Mouse (Mus musculus) right cerebral cortex, postnatal 36 days (tissue): ENCODE measurements around the gene Mgat4b.
A peak's percentile ranks its signal among the peaks of the same experiment; 100 is the strongest.

Experiments used
- DNase-seq, 2 experiments: peaks; one replicate each; pipeline ENCODE4 v3.0.0; 2022; ENCODE audit warnings: low spot score in 2 of 2, mixed read lengths in 1 of 2

Mgat4b gene

GRCm38 (mm10) chr11:50224671-50225530 lies 14.2 kb downstream of the Mgat4b start:
- peak; percentile 77 to 78 for DNase-seq

- DNase-seq: no peak
Measured at GRCm38 (mm10) chr11:50225611-50226378, 15.1 kb downstream of the Mgat4b start.

DNA sequence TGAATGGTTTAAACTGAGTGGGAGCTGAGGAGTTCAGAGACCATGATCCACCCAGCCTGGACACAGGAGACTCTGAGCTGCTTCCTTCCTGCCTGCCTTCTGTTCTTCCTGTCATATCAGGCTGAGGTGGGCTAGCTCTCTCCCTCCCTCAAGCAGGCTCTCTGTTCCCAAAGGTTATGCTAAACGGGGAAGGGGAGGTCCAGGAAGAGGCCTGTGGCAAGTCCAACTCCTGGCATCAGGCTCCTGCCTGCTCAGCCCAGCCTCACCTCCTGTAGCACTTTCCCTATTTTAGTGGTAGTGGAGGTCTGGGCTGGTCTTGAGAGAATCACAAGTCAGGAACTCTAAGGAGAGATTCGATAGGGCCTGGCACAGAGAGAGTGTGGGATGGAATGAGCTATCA lies 15.7 kb downstream of the Mgat4b start:
- no peak for DNase-seq

DNA sequence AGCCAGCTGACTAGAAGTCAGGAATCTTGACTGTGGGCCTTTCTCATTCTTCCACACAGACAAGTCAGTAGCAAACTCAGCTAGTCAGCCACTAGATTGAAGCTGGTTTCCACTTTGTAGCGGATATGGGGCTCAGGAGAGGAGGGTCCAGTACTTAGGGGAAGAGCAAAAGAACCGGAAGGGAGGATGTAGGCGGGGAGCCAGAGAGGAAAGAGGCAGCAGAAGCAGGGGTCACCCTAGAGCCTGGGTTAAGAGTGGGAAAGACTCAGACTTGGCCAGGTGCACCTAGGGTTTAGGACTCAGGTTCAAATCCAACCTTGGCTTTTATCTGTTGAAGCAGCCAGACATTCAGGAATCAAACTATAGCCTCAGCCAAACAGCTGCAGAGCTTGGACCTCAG lies 16.5 kb downstream of the Mgat4b start:
- DNase-seq: no peak

- no peak for DNase-seq
Measured at GRCm38 (mm10) chr11:50227736-50228135, 17.0 kb downstream of the Mgat4b start.

DNA sequence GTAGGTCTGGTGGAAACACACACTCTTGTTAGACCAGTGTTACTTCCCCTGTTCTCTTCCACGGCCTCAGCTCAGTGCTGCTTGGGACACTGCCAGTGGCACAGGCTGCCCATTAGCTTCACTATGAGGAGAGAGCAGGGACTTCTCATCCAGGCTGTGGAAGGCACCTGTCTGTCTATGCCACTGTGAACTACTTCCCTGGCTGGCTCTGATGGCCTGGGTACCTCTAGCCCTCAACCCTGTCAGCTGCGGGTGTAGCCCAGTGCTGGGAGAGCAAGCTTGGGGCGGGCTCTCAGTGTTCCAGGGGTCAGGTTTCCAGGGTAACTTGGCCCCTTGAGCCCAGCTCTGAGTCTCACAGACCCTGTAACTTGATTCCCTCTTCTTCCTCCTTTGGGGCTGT lies 18.1 kb downstream of the Mgat4b start:
- no peak for DNase-seq

DNA sequence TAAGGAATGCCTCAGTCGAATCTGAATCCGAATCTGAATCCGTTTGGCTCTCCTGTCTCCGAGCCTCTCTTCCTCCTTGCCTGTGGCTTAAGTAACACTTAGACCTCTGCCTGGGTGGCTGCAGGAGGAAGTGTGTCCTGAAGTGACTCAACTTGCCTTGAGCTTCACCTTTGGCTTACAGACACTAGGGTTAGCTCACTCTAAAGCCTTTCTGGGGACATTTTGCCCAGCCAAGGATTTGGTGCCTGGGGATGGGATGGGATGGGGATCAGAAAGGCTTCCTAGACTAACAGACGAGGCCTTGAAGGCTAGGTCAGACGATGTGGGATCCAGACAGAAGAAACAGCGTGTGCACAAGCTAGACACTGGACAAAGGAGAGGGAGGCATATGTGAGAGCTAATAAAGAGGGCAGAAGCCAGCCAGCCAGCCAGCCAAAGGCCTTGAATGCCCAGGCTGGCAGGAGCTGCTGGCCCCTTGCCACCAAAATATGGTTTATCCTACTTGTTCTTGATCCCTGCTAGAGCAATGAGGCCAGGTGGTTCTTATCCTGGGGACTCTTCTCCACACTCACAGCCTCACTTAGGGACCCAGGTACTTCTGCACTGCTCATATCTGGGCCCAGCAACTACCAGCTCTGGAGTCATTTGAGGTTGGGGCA lies 18.7 kb downstream of the Mgat4b start:
- no peak for DNase-seq

DNA sequence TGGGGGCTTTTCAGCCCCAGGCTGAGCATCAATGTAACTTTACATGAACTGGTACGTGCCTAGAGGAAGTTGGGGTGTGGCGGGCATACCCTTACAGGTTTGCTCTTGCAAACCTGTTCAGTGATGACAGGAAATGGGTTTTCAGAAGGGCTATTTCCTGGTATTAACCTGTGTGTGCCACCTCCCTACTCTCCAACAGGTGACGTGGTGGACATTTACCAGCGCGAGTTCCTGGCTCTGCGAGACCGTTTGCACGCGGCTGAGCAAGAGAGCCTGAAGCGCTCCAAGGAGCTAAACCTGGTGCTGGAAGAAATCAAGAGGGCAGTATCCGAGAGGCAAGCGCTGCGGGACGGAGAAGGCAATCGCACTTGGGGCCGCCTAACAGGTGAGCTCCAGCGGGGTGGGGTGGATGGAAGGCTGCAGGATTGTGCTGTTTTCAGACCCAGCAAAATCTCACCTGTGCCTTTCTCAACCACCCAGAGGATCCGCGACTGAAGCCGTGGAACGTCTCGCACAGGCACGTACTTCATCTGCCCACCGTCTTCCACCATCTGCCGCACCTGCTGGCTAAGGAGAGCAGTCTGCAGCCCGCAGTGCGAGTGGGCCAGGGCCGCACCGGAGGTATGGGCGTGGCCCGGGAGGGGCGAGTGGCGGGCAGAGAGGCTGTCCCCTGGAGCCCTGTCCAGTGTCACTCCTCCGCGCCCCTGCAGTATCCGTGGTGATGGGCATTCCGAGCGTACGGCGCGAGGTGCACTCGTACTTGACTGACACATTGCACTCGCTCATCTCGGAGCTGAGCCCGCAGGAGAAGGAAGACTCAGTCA lies 20.0 kb downstream of the Mgat4b start:
- no peak for DNase-seq

DNA sequence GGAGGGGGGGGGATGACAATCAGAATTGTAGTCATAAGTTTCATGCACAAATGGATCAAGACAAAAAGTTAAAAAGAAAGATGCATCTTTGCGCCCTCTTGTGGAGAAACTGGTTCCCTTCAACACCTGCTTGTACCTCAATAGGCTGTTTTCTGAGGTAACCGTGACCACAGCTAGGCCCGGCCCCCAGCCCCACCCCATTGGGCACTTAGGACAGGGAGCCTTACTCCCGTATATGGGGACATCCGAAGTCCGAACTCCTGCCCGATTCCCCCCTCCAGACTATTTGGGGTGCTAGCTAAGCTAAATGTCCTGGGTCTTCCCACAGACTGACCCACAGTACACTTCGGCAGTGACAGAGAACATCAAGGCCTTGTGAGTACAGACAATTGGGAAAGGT lies 20.7 kb downstream of the Mgat4b start:
- DNase-seq: peak in 1 of 2 experiments; percentile 59

GRCm38 (mm10) chr11:50233022-50233421 lies 22.3 kb downstream of the Mgat4b start:
- DNase-seq: no peak

DNA sequence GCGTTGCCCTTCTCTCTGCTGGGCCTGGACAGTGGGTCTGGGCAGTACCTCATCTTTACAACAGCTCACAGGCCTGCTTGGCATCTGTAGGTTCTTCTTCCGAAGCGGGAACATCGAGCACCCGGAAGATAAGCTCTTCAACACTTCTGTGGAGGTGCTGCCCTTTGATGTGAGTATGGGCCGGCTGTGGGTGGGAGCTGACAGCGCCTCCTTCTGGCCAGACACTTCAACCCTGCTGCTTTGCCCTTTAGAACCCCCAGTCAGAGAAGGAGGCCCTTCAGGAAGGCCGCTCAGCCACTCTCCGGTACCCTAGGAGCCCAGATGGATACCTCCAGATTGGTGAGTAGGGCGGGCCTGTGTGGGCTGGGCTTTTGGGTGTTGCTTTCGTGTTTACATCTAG lies 23.3 kb downstream of the Mgat4b start:
- DNase-seq: no peak

- DNase-seq: no peak
Measured at GRCm38 (mm10) chr11:50234606-50235005, 23.9 kb downstream of the Mgat4b start.

DNA sequence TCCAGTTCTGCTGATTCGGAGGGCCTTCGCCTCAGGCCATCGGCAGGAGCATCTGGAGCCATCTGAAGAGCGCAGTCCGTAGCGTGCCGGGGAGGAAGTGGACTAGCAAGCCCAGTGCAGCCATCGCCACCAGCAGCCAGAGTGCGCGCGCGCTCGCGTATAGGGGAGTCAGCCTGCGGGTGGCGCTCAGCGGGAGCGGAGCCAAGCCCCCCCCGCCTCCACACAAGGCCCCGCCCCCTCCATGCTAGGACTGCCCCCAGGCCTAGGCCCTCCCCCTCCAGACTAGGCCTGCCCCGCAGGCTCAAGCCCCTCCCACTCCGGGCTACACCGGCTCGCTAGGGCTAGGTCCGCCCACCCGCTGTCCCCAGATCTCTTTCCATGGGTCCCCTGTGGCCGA lies 25.8 kb downstream of the Mgat4b start:
- peak; percentile 72 for DNase-seq

GRCm38 (mm10) chr11:50236937-50237835 lies 26.5 kb downstream of the Mgat4b start:
- no peak for DNase-seq

DNA sequence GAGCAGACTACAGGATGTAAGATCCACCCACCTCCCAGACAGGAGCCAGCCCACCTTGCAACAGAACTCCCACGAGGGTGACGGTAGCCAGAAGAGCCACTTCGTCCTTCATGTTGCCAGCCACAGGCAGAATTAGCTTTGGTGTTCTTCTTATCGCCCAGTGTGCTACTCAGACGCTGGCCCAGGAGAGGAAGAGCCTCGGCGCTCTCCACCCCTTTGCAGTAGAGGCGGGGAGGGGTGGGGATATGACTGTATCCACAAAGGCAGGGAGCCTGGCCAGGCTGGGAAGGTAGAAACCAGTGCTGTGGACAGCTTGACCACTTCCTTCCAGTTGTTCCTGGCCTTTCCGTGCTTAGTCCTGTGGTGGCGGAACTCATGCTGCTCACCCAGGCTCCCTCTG lies 27.6 kb downstream of the Mgat4b start, which contains the start of gene Ltc4s:
Ltc4s (minus strand) TSS at position 293 of the 400 bp plus-strand sequence.
- DNase-seq: no peak

- DNase-seq: no peak
Measured at GRCm38 (mm10) chr11:50238821-50239791, 28.4 kb downstream of the Mgat4b start.

GRCm38 (mm10) chr11:50240235-50240911 lies 29.7 kb downstream of the Mgat4b start:
- DNase-seq: no peak

GRCm38 (mm10) chr11:50243926-50244325 lies 33.2 kb downstream of the Mgat4b start:
- no peak for DNase-seq

- no peak for DNase-seq
Measured at GRCm38 (mm10) chr11:50245269-50245668, 34.6 kb downstream of the Mgat4b start.
